Mouse (Mus musculus) retina, adult 2 months (tissue): Measurements from ENCODE around the gene Ssna1.

ENCODE experiments used
- DNase-seq: peaks from one replicate; pipeline ENCODE4 v3.0.0-alpha.2; 2012; ENCODE audit warnings: low read depth, low spot score

Ssna1 gene

DNA sequence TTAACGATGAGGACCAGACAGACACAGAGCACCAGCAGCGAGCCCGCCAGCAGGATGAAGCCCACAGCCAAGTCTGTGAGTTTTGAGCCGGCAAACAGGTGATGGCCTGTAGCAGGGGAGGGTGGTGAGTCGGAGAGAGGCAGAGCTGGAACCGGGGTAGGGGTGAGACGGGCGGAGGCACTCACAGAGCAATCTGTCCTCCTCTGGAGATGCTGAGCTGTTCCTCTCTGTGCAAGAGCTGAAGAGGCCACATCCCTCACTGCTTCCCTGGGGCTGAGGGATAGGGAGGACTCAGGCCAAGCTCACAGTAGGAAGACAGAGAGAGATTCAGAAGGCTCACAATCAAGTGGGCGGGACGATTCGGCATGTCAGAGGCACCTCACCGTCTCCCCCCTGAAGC, 41.2 kb downstream of the Ssna1 start:
- no peak for DNase-seq

DNA sequence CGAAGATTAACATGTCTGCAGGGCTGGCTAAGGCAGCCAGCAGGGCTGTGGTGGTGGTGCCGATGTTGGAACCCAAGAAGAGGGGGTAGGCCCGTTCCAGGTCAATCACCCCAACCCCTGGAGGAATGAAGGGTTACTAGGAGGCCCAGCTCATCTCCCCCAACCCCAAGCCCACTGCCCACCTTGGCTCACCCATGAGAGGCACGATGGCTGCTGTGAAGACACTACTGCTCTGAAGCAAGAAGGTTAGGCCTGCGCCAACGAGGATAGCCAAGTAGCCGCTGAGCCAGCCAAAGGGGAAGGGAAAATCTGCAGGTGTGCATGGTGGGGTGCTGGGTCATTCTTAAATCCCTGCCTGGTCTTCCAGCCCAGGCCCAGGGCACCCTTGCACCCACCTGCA, 41.7 kb downstream of the Ssna1 start:
- DNase-seq, result no peak

DNA sequence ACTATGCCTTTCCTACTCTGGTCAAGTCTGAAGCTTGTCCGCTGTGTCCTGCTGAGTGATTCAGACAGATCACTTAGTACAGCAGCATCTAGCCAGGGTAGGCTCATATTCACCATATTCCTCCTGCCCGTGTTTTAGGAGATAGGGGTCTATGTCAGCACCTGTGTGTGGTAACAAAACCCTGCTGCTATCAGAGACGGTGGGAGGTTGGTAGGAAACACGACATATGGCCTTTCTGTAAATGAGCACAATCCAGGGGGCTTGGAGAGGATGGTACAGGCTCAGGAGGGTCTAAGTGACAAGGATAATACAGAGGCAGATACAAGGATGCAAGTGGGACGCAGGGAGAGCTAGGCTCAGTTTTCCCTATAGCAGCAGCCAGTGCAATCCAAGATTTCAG, 42.7 kb downstream of the Ssna1 start:
- no peak for DNase-seq

DNA sequence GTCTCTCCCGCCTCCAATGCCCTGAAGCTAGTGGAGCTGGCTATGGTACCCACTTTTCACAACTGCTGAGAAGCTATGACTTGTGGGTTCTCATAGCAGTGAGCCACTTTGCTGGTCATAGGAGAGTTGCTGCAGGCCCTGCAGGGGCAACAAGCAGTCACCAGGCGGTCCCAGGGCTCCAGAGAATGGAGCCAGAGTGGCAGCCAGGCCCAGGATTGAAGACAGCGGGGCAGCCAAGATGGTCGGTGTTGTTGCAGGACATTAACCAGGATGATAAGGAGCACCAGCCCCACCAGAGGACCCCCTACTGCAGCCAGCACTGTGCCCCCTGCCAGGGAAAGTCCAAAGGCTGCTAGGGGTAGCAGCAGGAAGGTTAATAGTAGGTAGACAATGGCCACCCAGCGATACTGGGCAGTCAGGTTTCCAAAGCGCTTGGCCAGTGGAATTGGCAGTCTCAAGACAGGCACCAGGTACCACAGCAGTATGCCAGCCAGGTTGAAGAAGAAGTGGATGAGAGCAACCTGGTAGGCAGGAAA, 43.2 kb downstream of the Ssna1 start:
- no peak for DNase-seq

DNA sequence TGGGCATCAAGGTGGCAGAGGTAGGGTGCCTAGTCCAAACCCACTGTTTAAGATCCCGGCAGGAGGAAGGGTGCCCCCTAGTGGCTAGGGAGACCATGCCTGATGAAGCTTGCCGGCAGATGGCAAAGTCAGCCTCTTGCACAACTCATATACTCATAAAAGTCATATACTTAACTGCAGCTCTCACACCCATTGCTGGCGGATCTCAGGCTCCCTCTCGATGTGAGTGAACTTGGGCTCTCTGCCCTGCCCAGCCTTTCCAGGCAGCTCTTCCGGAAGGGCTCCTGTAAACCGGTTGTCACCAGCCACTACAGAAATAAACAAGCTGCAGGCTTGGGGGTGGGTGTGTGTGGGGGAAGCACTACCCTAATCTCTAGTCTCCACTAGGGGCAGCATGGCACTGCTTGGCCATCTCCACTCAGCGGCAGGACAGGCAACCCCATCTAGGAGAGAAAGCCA, 43.8 kb downstream of the Ssna1 start:
- peak; percentile 61 for DNase-seq

DNA sequence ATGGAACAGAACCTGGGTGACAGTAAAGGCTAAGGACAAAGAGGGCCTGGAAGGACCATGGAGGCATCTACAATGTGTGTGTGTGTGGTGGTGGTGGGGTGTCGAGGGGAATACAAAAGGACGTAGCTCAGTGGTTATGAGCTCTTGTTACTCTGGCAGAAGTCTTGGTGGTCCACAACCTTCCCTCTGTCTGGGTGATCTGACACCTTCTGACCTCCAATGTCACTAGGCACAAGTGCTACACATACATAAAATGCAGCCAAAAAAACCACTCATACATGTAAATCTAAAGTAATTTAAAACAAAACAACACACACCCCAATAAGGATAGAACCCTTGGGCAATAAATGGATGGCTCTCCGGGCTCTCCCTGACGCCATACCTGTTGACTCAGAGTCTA, 44.8 kb downstream of the Ssna1 start:
- no peak for DNase-seq

DNA sequence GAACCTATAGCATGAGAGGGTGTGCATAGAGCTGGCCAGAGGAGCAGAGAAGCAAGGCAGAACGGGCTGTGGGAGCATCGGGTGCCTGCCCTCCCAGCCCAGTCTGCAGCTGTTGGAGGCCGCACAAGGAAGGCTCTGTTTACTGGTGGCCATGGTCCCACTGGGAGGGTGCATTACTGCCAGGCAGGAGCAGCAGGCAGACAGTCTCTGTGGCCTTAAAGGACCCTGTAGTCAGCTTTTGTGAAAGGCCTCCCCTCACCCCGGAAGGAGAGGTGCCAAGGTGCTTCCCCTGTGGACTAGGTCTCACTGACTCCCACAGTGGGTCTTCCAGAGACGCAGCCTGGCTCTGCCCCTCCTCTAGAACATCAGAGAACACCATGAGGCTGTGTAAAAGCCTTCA, 45.4 kb downstream of the Ssna1 start:
- no peak for DNase-seq

DNA sequence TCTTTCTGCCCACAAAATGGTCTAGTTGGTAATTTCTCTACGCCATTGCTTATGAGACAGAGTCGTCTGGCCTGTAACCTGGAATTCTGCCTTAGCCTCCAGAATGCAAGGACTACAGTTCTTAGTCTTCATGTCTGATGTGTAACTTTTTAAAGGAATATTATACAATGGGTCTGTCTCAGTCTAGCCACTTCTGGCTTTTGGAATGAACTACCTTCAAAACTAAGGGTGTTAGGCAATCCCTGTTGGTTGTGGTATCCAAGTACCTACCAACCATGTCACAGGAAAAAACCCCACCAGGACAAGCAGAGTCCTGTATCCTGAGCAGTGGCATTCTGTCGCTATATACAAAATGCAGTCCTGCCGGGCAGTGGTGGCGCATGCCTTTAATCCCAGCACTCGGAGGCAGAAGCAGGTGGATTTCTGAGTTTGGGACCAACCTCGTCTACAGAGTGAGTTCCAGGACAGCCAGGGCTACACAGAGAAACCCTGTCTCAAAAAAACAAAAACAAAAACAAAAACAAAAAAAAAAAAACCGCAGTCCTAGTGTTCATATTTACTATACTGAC, 46.3 kb downstream of the Ssna1 start:
- no peak for DNase-seq

DNA sequence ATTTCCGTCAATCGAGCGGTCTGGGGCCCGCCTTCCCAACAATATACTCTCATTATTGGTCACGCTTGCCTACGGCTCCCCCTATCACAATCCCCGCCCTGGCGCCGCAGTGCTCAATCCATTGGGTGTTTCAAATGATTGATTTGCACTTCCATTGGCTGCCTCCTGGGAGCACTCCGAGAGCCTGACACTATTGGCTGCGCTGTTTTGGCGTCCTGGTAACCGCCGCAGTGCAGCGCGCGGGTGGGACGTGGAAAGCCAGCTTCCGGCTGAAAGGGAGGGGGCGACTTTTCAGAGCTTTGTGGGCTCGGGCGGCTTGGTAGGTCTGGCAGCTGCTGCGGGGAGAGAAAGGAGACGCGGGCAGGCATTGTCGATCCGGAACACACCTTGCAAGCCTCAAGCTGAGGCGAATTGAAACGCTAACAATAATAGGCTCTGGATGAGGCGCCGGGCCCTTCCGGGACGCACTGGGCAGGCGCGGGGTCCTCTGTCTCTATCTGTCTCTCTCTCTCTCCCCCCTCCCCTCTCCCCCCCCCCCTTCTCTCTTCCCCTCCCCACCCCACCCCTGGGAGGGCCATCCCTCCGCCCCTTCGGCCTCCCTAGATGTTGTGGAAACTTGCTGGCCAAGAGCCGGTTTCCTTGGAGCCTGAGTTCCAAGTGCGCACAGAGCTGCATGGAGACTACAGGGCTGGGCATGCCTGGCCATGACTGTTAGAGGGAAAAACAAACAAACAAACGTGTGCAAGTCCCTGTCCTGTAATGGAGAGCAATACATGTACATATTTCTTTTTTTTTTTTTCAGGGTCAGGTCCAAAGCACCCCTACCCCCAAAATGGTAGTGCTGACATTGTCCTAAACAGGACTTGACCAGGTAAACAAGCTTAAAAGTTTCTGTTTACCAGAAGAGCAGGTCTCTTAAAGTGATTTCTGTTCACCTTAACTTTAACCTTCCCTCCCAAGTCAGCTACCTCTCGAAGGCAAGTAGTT, 47.2 kb downstream of the Ssna1 start:
- peak; percentile 99 for DNase-seq

DNA sequence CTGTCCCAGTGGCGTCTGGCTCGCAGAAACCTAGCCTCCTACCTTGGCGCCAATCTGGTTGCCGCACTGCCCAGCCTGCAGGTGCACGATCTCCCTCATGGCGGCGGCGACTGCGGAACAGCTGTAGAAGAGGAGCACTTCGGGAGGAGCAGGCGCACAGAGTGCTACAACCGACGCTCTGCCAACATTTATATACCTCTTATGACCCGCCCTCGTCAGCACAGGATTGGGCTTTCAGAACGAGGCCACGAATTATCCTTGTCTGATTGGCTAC, 47.8 kb downstream of the Ssna1 start, which contains the start of gene Tubb4b:
Tubb4b (minus strand) TSS at position 211 of the 274 bp plus-strand sequence.
- DNase-seq, result no peak

DNA sequence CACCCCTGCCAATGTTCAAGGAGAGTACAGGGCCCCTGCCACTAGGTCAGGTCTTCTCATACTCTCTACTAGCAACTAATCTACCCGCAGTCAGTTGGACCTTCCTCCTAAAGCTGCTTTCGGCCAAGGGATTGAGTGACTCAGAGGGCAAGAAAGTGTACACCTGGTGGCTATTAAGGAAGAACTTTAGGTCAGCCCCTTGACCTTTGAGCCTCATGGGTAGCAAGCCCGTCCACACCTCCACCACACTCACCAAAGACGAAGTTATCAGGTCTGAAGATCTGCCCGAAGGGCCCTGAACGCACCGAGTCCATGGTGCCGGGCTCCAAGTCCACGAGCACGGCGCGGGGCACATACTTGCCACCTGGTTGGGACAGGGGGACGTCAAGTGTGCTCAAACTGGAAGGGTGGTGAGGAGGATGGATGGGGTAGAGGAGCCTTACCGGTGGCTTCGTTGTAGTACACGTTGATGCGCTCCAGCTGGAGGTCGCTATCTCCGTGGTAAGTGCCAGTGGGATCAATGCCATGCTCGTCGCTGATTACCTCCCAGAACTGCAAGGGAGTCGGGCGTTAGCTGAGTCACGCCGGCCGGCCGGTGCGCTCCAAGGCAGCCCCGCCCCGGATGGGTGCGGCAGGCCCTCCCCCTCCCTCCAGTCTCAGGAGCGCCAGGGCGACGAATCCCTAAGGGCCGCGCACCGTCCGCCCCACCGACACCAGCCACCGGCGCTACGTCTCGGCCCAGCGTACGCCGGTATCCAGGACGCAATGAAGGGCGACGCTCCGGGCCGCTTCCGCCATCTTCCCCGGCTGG, 48.4 kb downstream of the Ssna1 start:
- DNase-seq, result peak; percentile 33

DNA sequence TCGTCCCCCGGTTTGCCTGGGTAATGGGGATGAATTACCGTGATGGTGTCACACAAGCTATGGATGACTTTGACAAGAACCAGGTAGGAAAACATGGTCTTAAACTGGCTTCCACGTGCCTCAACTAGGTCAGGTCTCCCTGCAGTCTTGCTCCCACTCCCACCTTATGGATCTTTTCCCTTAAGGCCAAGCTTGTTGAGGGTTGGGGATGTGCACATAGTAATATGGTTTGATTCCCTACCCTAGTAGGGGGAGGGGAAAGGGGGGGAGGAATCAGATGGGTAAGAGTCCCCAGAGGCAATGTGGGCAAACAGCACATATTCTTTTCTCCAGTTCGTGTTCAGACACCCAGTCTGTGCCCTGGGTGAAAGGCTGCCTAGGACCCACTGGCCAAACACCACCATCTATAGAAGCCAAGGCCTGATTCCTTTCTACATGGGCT, 50.9 kb downstream of the Ssna1 start:
- no peak for DNase-seq
